Mouse (Mus musculus) limb, embryonic 14.5 days (tissue): ENCODE data around the gene Camk2d. TPM values are rescaled to one million over a fixed set of nuclear protein-coding genes. Genes with fewer than 3 reads are reported as not detected.

Experiments
- ATAC-seq: fragments of 200-750 bp; cut with Nextera tagmentation; 2 replicates; pipeline ENCODE4 v1.8.0; 2017; ENCODE audit warnings: low read depth, moderate number of reproducible peaks, moderate TSS enrichment; ENCODE audit not compliant: low FRiP score
- DNase-seq: peaks from one replicate; pipeline ENCODE4 v3.0.0-alpha.2; 2015; ENCODE audit warnings: low spot score
- H3K27ac ChIP-seq: fragments of 300-500 bp; sonication (generic); replicated peaks from 2 replicates; pipeline ENCODE4 v1.5.1; 2014; ENCODE audit warnings: low read depth, mild to moderate bottlenecking, low read length, moderate library complexity, mixed read lengths
- H3K27me3 ChIP-seq: fragments of 300-500 bp; sonication (generic); 2 replicates; pipeline ENCODE4 v1.6.1; 2014; ENCODE audit warnings: low read length, mixed read lengths; ENCODE audit not compliant: control insufficient read depth, insufficient read depth
- H3K36me3 ChIP-seq: fragments of 300-500 bp; sonication (generic); 2 replicates; pipeline ENCODE4 v1.6.1; 2014; ENCODE audit warnings: mild to moderate bottlenecking, low read length, moderate library complexity, mixed read lengths; ENCODE audit not compliant: control insufficient read depth, insufficient read depth
- H3K4me1 ChIP-seq: fragments of 300-500 bp; sonication (generic); 2 replicates; pipeline ENCODE4 v1.6.1; 2014; ENCODE audit warnings: antibody characterized with exemption, low read length, mixed read lengths; ENCODE audit not compliant: control insufficient read depth, insufficient read depth
- H3K4me2 ChIP-seq: fragments of 300-500 bp; sonication (generic); replicated peaks from 2 replicates; pipeline ENCODE4 v1.6.1; 2014; ENCODE audit warnings: low read depth, mild to moderate bottlenecking, low read length, moderate library complexity; ENCODE audit not compliant: severe bottlenecking
- H3K4me3 ChIP-seq: fragments of 300-500 bp; sonication (generic); replicated peaks from 2 replicates; pipeline ENCODE4 v1.5.1; 2014; ENCODE audit warnings: low read length
- H3K9ac ChIP-seq: fragments of 300-500 bp; sonication (generic); 2 replicates; pipeline ENCODE4 v1.6.1; 2014; ENCODE audit warnings: mild to moderate bottlenecking, low read depth, low read length, moderate library complexity; ENCODE audit not compliant: severe bottlenecking
- H3K9me3 ChIP-seq: fragments of 300-500 bp; sonication (generic); 2 replicates; pipeline ENCODE4 v1.6.1; 2016; ENCODE audit warnings: low read length; ENCODE audit not compliant: control insufficient read depth
- POLR2A ChIP-seq: fragments of 200-500 bp; IDR thresholded peaks from 2 replicates; pipeline ENCODE4 v1.8.0; 2012; ENCODE audit warnings: inconsistent platforms, mild to moderate bottlenecking, moderate library complexity, borderline replicate concordance; ENCODE audit not compliant: insufficient read depth, insufficient read length; ENCODE audit errors: extremely low read depth
- WGBS: fragments of 180-500 bp; shearing (Covaris S2); extraction: QIAGEN DNeasy Blood & Tissue Kit; methylation state at CpG from one replicate; pipeline ENCODE4 v1.1.7; 2014; 5-methylcytosine and 5-hydroxymethylcytosine counted together
- polyA plus RNA-seq, 2 experiments: library from polyadenylated mRNA; depleted of rRNA in 1 of 2; stranded (reverse) in 1 of 2; unstranded in 1 of 2; fragments of >200 nt; fragmentation: Nextera tagmentation in 1 of 2; extraction: Ambion mirVana in 1 of 2; gene quantifications; 2 replicates each; pipeline versions ENCODE4 v1.2.1 to v1.2.3; 2012 to 2014

Camk2d gene
- polyA plus RNA-seq, 2 experiments = 37.4 to 40.0 TPM

- no peak for TF ChIP-seq POLR2A
- no peak overlapping the region for H3K4me3 ChIP-seq
- no peak overlapping the region for H3K9ac ChIP-seq
- H3K9me3 ChIP-seq = no peaks in the 10 kb centered on the region
- 95% methylated on average over 2 of the region's 2 CpGs for WGBS
- ATAC-seq (no peak), DNase-seq (no peak)
- H3K27ac ChIP-seq = no peak overlapping the region
- no peaks in the 10 kb centered on the region for H3K36me3 ChIP-seq
- H3K27me3 ChIP-seq = no peaks in the 10 kb centered on the region
- H3K4me1 ChIP-seq = no peaks in the 10 kb centered on the region
- H3K4me2 ChIP-seq = no peak overlapping the region
Measured at GRCm38 (mm10) chr3:126734533-126734932, 138.4 kb downstream of the Camk2d start.

GRCm38 (mm10) chr3:126735211-126735610 lies 139.1 kb downstream of the Camk2d start:
- no peak for DNase-seq
- no peak overlapping the region for H3K27ac ChIP-seq
- H3K27me3 ChIP-seq = no peaks in the 10 kb centered on the region
- H3K4me1 ChIP-seq = no peaks in the 10 kb centered on the region
- TF ChIP-seq POLR2A = no peak
- no peak for ATAC-seq
- no peak overlapping the region for H3K4me3 ChIP-seq
- no peak overlapping the region for H3K4me2 ChIP-seq
- H3K9ac ChIP-seq = no peak overlapping the region
- no peaks in the 10 kb centered on the region for H3K36me3 ChIP-seq
- no peaks in the 10 kb centered on the region for H3K9me3 ChIP-seq
- WGBS = 73% methylated on average over 5 of the region's 5 CpGs

- no peak overlapping the region for H3K9ac ChIP-seq
- DNase-seq (no peak), ATAC-seq (no peak)
- H3K4me2 ChIP-seq = no peak overlapping the region
- H3K9me3 ChIP-seq = no peaks in the 10 kb centered on the region
- no peaks in the 10 kb centered on the region for H3K36me3 ChIP-seq
- no peak for TF ChIP-seq POLR2A
- H3K4me3 ChIP-seq = no peak overlapping the region
- no peaks in the 10 kb centered on the region for H3K27me3 ChIP-seq
- H3K4me1 ChIP-seq = no peaks in the 10 kb centered on the region
- no peak overlapping the region for H3K27ac ChIP-seq
- WGBS = 91% methylated on average over 2 of the region's 2 CpGs
Measured at GRCm38 (mm10) chr3:126737128-126737527, 141.0 kb downstream of the Camk2d start.

- Histone ChIP-seq H3K27ac (no peak overlapping the region), H3K27me3 (no peaks in the 10 kb centered on the region), H3K4me1 (no peaks in the 10 kb centered on the region), H3K9me3 (no peaks in the 10 kb centered on the region), H3K9ac (no peak overlapping the region), H3K4me2 (no peak overlapping the region), H3K4me3 (no peak overlapping the region), H3K36me3 (no peaks in the 10 kb centered on the region)
- DNase-seq (no peak), ATAC-seq (no peak)
- TF ChIP-seq POLR2A = no peak
- 82% methylated on average over 1 of the region's 1 CpGs for WGBS
Measured at GRCm38 (mm10) chr3:126740146-126740545, 144.0 kb downstream of the Camk2d start.

GRCm38 (mm10) chr3:126744432-126745133 lies 148.5 kb downstream of the Camk2d start:
- Histone ChIP-seq H3K4me1 (no peaks in the 10 kb centered on the region), H3K4me3 (no peak overlapping the region), H3K9ac (no peak overlapping the region), H3K27me3 (no peaks in the 10 kb centered on the region), H3K27ac (no peak overlapping the region), H3K4me2 (no peak overlapping the region), H3K9me3 (no peaks in the 10 kb centered on the region), H3K36me3 (no peaks in the 10 kb centered on the region)
- 73% methylated on average over 3 of the region's 3 CpGs for WGBS
- TF ChIP-seq POLR2A = no peak
- ATAC-seq = no peak
- DNase-seq = no peak

GRCm38 (mm10) chr3:126746148-126746803 lies 150.2 kb downstream of the Camk2d start:
- Histone ChIP-seq H3K36me3 (no peaks in the 10 kb centered on the region), H3K4me2 (no peak overlapping the region), H3K27ac (no peak overlapping the region), H3K27me3 (no peaks in the 10 kb centered on the region), H3K4me3 (no peak overlapping the region), H3K9me3 (no peaks in the 10 kb centered on the region), H3K4me1 (no peaks in the 10 kb centered on the region), H3K9ac (no peak overlapping the region)
- DNase-seq = no peak
- 74% methylated on average over 11 of the region's 11 CpGs for WGBS
- no peak for TF ChIP-seq POLR2A
- no peak for ATAC-seq
